Mouse (Mus musculus) lung, postnatal 0 days (tissue): ENCODE measurements around the gene Rundc1. TPM values are rescaled to one million over a fixed set of nuclear protein-coding genes. Genes with fewer than 3 reads are reported as not detected.
"Not testable (repeated sequence)": the region's sequence is repeated elsewhere in the genome, so short reads cannot be mapped to it uniquely, and the experiment has no call there.

Experiments
- ATAC-seq: fragments of 200-750 bp; cut with Nextera tagmentation; 2 replicates; pipeline ENCODE4 v1.8.0; 2017; ENCODE audit warnings: moderate library complexity
- DNase-seq: peaks from one replicate; pipeline ENCODE4 v3.0.0-alpha.2; 2016; ENCODE audit warnings: low spot score
- H3K27ac ChIP-seq: fragments of 300-500 bp; sonication (generic); 2 replicates; pipeline ENCODE4 v1.5.1; 2014; ENCODE audit warnings: antibody characterized with exemption, mild to moderate bottlenecking, low read length, mixed read lengths
- H3K27me3 ChIP-seq: fragments of 300-500 bp; sonication (generic); replicated peaks from 2 replicates; pipeline ENCODE4 v1.6.1; 2014; ENCODE audit warnings: low read length, mixed read lengths; ENCODE audit not compliant: insufficient read depth
- H3K36me3 ChIP-seq: fragments of 300-500 bp; sonication (generic); 2 replicates; pipeline ENCODE4 v1.6.1; 2014; ENCODE audit warnings: low read length, mixed read lengths; ENCODE audit not compliant: insufficient read depth
- H3K4me1 ChIP-seq: fragments of 300-500 bp; sonication (generic); 2 replicates; pipeline ENCODE4 v1.6.1; 2014; ENCODE audit warnings: antibody characterized with exemption, low read depth, low read length, mixed read lengths; ENCODE audit not compliant: insufficient read depth
- H3K4me2 ChIP-seq: fragments of 300-500 bp; sonication (generic); replicated peaks from 2 replicates; pipeline ENCODE4 v1.6.1; 2014; ENCODE audit warnings: low read depth, mild to moderate bottlenecking, low read length, moderate library complexity, mixed read lengths
- H3K4me3 ChIP-seq: fragments of 300-500 bp; sonication (generic); 2 replicates; pipeline ENCODE4 v1.5.1; 2014; ENCODE audit warnings: low read depth, low read length
- H3K9ac ChIP-seq: fragments of 300-500 bp; sonication (generic); replicated peaks from 2 replicates; pipeline ENCODE4 v1.6.1; 2014; ENCODE audit warnings: low read depth, mild to moderate bottlenecking
- H3K9me3 ChIP-seq: fragments of 300-500 bp; sonication (generic); 2 replicates; pipeline ENCODE4 v1.6.1; 2016; ENCODE audit warnings: low read length, mixed read lengths
- CTCF ChIP-seq: IDR thresholded peaks from 2 replicates; pipeline ENCODE4 v1.5.1; 2016; ENCODE audit warnings: antibody characterized with exemption, mild to moderate bottlenecking
- EP300 ChIP-seq: IDR thresholded peaks from 2 replicates; pipeline ENCODE4 v1.6.1; 2016; ENCODE audit warnings: antibody characterized with exemption, mild to moderate bottlenecking, control low read depth
- WGBS: fragments of 180-500 bp; shearing (Covaris S2); extraction: QIAGEN DNeasy Blood & Tissue Kit; methylation state at CpG from one replicate; pipeline ENCODE4 v1.1.7; 2014; 5-methylcytosine and 5-hydroxymethylcytosine counted together
- polyA plus RNA-seq: library from polyadenylated mRNA; unstranded; fragments of >200 nt; fragmentation: Nextera tagmentation; extraction: Ambion mirVana; gene quantifications from 2 replicates; pipeline ENCODE4 v1.2.1, GENCODE M21; 2015

Rundc1 gene
- polyA plus RNA-seq, 1 experiment from 2014 or later = 14.3 TPM

DNA sequence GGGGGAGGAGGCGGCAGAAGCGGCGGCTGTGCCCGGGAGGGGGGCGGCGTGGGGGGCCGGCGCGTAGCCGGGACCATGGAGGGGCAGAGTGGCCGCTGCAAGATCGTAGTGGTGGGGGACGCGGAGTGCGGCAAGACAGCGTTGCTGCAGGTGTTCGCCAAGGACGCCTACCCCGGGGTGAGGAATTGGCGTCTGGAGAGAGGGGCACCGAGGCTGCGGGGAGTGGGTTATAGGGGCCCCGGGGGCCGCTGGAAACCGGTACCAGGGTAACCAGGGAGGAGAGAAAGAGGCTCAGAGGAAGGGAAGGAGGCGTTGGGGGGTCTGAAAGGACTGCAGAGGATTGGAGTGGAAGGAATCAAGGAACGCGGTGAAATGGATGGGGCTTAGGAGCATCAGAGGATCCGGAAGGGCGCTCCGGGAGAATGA, 43.4 kb downstream of the Rundc1 start:
- Histone ChIP-seq H3K36me3 (no peaks in the 10 kb centered on the region), H3K27ac (no peak overlapping the region), H3K9me3 (no peaks in the 10 kb centered on the region), H3K4me3 (peak overlapping the region; percentile 77), H3K4me1 (peaks cover 10% of the 10 kb centered on the region; the same call in 1 of the 2 replicates), H3K9ac (peak overlapping the region; percentile 32), H3K4me2 (peak overlapping the region; percentile 98), H3K27me3 (no peaks in the 10 kb centered on the region)
- peak; percentile 39 for DNase-seq
- WGBS = under 1% methylated on average over 22 of the region's 31 CpGs
- no peak for ATAC-seq
- TF ChIP-seq CTCF = no peak
- no peak for TF ChIP-seq EP300

GRCm38 (mm10) chr11:101468731-101469130, 43.8 kb downstream of the Rundc1 start:
- no peaks in the 10 kb centered on the region for H3K9me3 ChIP-seq
- DNase-seq (no peak), ATAC-seq (no peak)
- TF ChIP-seq EP300 = no peak
- TF ChIP-seq CTCF = no peak
- peak overlapping the region; percentile 98 for H3K4me2 ChIP-seq
- H3K9ac ChIP-seq = peak overlapping the region; percentile 32; the same call in 1 of the 2 replicates
- H3K27me3 ChIP-seq = no peaks in the 10 kb centered on the region
- WGBS = 5% methylated on average over 13 of the region's 13 CpGs
- peaks cover 6% of the 10 kb centered on the region; the same call in 1 of the 2 replicates for H3K4me1 ChIP-seq
- no peak overlapping the region for H3K27ac ChIP-seq
- H3K36me3 ChIP-seq = no peaks in the 10 kb centered on the region
- H3K4me3 ChIP-seq = peak overlapping the region; percentile 77

- no peak for TF ChIP-seq EP300
- TF ChIP-seq CTCF = no peak
- H3K4me1 ChIP-seq = peaks cover 1% of the 10 kb centered on the region; the same call in 1 of the 2 replicates
- H3K9me3 ChIP-seq = no peaks in the 10 kb centered on the region
- 59% methylated on average over 4 of the region's 4 CpGs for WGBS
- H3K4me2 ChIP-seq = peak overlapping the region; percentile 98; the same call in 1 of the 2 replicates
- 0 out of 2 replicates have a peak overlapping the region, but pooled peaks have one; percentile 77 for H3K4me3 ChIP-seq
- H3K36me3 ChIP-seq = no peaks in the 10 kb centered on the region
- no peak for DNase-seq
- ATAC-seq = no peak
- no peak overlapping the region for H3K27ac ChIP-seq
- no peak overlapping the region for H3K9ac ChIP-seq
- H3K27me3 ChIP-seq = no peaks in the 10 kb centered on the region
Observed at GRCm38 (mm10) chr11:101469155-101469554, 44.3 kb downstream of the Rundc1 start.

DNA sequence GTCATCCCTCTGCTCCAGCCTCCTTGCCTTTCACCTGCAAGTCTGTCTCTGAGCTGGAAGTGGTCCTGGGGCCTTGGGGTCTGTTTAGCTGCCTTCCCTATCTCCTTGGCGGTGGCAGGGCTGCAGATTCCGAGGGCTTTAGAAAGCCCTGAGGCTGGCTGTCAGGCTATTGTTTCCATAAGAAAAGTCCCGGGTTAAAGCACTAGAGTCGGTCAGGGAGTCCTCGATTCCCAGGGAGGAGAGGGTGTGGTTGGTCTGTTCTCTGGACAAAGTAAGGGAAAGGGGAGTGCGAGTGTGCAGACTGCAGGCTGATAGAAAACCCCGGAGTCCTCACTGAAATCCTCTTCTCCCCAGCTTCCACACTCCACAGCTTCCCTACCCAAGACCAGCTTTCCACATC, 45.3 kb downstream of the Rundc1 start:
- Histone ChIP-seq H3K36me3 (no peaks in the 10 kb centered on the region), H3K9ac (no peak overlapping the region), H3K27me3 (no peaks in the 10 kb centered on the region), H3K9me3 (no peaks in the 10 kb centered on the region), H3K4me1 (no peaks in the 10 kb centered on the region; the same call in 1 of the 2 replicates), H3K4me3 (no peak overlapping the region), H3K4me2 (no peak overlapping the region), H3K27ac (no peak overlapping the region)
- no peak for TF ChIP-seq EP300
- TF ChIP-seq CTCF = no peak
- ATAC-seq = no peak
- no peak for DNase-seq
- WGBS = 49% methylated on average over 7 of the region's 7 CpGs

- no peak overlapping the region for H3K9ac ChIP-seq
- no peaks in the 10 kb centered on the region; the same call in 1 of the 2 replicates for H3K4me1 ChIP-seq
- no peaks in the 10 kb centered on the region for H3K36me3 ChIP-seq
- DNase-seq = no peak
- TF ChIP-seq EP300 = no peak
- TF ChIP-seq CTCF = no peak
- no peaks in the 10 kb centered on the region for H3K9me3 ChIP-seq
- no peaks in the 10 kb centered on the region for H3K27me3 ChIP-seq
- no peak overlapping the region for H3K4me2 ChIP-seq
- no peak for ATAC-seq
- H3K27ac ChIP-seq = no peak overlapping the region
- H3K4me3 ChIP-seq = no peak overlapping the region
- 29% methylated on average over 3 of the region's 3 CpGs for WGBS
Observed at GRCm38 (mm10) chr11:101471926-101472325, 47.0 kb downstream of the Rundc1 start.

- H3K27me3 ChIP-seq = no peaks in the 10 kb centered on the region
- ATAC-seq (no peak), DNase-seq (no peak)
- H3K4me2 ChIP-seq = no peak overlapping the region
- H3K9ac ChIP-seq = no peak overlapping the region
- H3K27ac ChIP-seq = no peak overlapping the region
- no peaks in the 10 kb centered on the region; the same call in 1 of the 2 replicates for H3K4me1 ChIP-seq
- H3K36me3 ChIP-seq = no peaks in the 10 kb centered on the region
- no peak overlapping the region for H3K4me3 ChIP-seq
- no peak for TF ChIP-seq CTCF
- no peak for TF ChIP-seq EP300
- no peaks in the 10 kb centered on the region for H3K9me3 ChIP-seq
- 51% methylated on average over 7 of the region's 7 CpGs for WGBS
Observed at GRCm38 (mm10) chr11:101472336-101472735, 47.5 kb downstream of the Rundc1 start.

DNA sequence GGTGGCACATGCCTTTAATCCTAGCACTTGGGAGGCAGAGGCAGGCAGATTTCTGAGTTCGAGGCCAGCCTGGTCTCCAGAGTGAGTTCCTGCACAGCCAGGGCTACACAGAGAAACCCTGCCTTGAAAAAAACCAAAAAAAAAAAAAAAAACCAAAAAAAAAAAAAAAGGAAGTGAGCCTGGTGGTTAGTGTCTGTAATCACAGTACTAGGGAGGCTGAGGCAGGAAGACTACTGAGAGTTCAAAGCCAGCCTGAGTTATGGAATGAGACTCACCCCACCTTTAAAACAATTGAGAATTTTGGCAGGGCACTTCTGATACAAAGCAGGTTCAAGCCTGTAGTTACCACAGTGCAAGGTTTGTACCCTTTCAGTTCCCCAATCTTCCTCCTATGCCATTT, 48.8 kb downstream of the Rundc1 start:
- H3K4me3 ChIP-seq, ATAC-seq, H3K27ac ChIP-seq, H3K36me3 ChIP-seq, H3K4me2 ChIP-seq, H3K9me3 ChIP-seq, H3K27me3 ChIP-seq, H3K9ac ChIP-seq, DNase-seq, H3K4me1 ChIP-seq: not testable (repeated sequence)
- WGBS = 59% methylated on average over 1 of the region's 1 CpGs
